ENCODE assay signal across 17 mouse cellular contexts in the genomic region with DNA sequence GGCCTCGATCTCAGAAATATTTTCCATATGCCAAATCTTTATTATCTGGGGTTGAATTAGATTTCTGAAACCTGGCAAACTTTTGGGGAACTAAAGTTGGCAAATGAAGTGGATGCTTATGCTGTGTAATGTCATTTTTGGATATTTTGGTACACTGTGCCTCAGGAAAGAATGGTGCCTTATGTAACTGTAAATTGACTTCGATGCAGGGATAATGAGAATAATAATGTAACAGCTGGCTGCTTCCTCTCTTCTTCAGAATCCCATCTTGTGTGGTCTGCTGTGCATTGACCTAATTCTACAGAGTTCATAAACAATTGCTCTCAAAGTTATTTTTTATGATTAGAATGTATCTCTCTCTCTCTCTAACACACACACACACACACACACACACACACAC.
"Had no signal": no experiment of that assay in that cellular context is flagged by ENCODE, and none has a peak within 500 bp of the region (broad histone marks: within the 10 kb centered on the region; RNA-seq: fewer than 3 reads in every experiment).

No protein-coding gene starts in this region.

- DNase-seq: gastrocnemius, adult 2 months; gastrocnemius, postnatal 10 days; gastrocnemius, postnatal 25 days; heart, adult 18-20 months; heart, postnatal 10 days; heart, postnatal 36 days; kidney, adult 11 months; kidney, adult 2 months; kidney, adult 9 months; kidney, postnatal 14 days; kidney, postnatal 36 days; layer of hippocampus, adult 9-11 months; layer of hippocampus, postnatal 36 days; liver; liver, embryonic 13.5 days had no signal

- ATAC-seq: hindbrain, postnatal 0 days; intestine, embryonic 16.5 days had no signal
